Mouse (Mus musculus) ES-E14 (cell line): Measurements from ENCODE around the gene Bpgm.

Source experiments
- CHD2 ChIP-seq: IDR thresholded peaks from 2 replicates; pipeline ENCODE4 v1.6.1; 2014; ENCODE audit warnings: mild to moderate bottlenecking, low read depth, low read length, inconsistent platforms
- HCFC1 ChIP-seq: IDR thresholded peaks from 2 replicates; pipeline ENCODE4 v1.6.1; 2012; ENCODE audit warnings: low read length, inconsistent platforms, borderline replicate concordance; ENCODE audit not compliant: insufficient read depth
- ZNF384 ChIP-seq: IDR thresholded peaks from 2 replicates; pipeline ENCODE4 v1.6.1; 2012; ENCODE audit warnings: low read depth, low read length, inconsistent platforms

DNA sequence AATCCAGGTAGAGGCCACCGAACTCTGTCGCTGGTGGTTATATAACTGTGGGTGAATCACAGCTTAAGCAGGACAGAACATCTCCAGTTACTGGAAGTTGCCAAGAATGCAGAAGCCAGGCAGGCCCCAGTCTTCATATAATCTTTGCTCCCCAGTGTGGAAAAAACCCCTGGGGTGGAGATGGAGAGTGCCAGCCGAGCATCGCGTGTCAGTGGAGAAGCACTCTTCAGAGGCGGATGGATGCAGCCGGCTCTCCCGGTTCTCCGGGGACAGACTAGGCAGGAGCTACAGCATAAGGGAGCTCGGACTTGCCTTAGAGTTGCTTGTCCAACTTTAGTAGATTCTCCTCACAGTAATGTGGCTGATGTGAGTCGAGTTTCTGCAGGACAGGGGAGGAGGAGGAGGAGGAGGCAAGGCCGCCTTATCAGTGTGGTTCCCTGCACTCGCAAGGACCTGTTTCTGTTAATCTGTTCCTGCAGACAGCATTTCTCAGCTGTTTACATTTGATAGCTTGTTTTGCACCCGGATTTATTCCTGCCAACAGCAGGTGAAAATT, 10.1 kb downstream of the Bpgm start:
- TF ChIP-seq HCFC1 (no peak), ZNF384 (no peak), CHD2 (no peak)
